Mouse (Mus musculus): ENCODE measurements at regions not wholly inside any gene's neighbourhood (a gene's known extent, or its start where the extent isn't known, plus 50 kb on each side); places are given as distances from the start of the nearest gene placed in this dataset.

GRCm38 (mm10) chr13:56362646-56363045 lies 63.7 kb upstream of the Gm3045 start:
- H3K79me2 ChIP-seq (replicated peaks; ENCODE audit: control insufficient read depth, insufficient read depth, low read length) = no peaks in the 10 kb centered on the region
- DNase-seq = no peak
- no peaks in the 10 kb centered on the region; the same call in 1 of the 2 replicates for H3K4me1 ChIP-seq (ENCODE audit: control insufficient read depth, insufficient read depth, low read length)
- 47% methylated on average over 13 of the region's 13 CpGs for WGBS
- H3K4me3 ChIP-seq = no peak overlapping the region
- no peaks in the 10 kb centered on the region for H3K36me3 ChIP-seq (ENCODE audit: control insufficient read depth, insufficient read depth, low read length)
- TF ChIP-seq POLR2A (IDR thresholded peaks at IDR 0.05; ENCODE audit: insufficient read depth, low read depth, low read length) (no peak), EP300 (IDR thresholded peaks at IDR 0.05; ENCODE audit: insufficient read depth, low read depth, low read length) (no peak), CTCF (IDR thresholded peaks at IDR 0.05) (no peak)
- no peak overlapping the region for H3K27ac ChIP-seq
- no peaks in the 10 kb centered on the region for H3K27me3 ChIP-seq (ENCODE audit: control insufficient read depth, insufficient read depth, low read length)
- intact Hi-C loops (cut with DNase I) = no loop called here
- H3K9ac ChIP-seq (ENCODE audit: low read depth, low read length) = no peak overlapping the region

GRCm38 (mm10) chr13:56369600-56369999 lies 56.8 kb upstream of the Gm3045 start:
- Histone ChIP-seq H3K36me3 (ENCODE audit: control insufficient read depth, insufficient read depth, low read length) (no peaks in the 10 kb centered on the region), H3K27ac (no peak overlapping the region), H3K9ac (ENCODE audit: low read depth, low read length) (no peak overlapping the region), H3K79me2 (replicated peaks; ENCODE audit: control insufficient read depth, insufficient read depth, low read length) (no peaks in the 10 kb centered on the region), H3K27me3 (ENCODE audit: control insufficient read depth, insufficient read depth, low read length) (no peaks in the 10 kb centered on the region), H3K4me3 (no peak overlapping the region), H3K4me1 (ENCODE audit: control insufficient read depth, insufficient read depth, low read length) (no peaks in the 10 kb centered on the region; the same call in 1 of the 2 replicates)
- WGBS = 71% methylated on average over 2 of the region's 2 CpGs
- TF ChIP-seq POLR2A (IDR thresholded peaks at IDR 0.05; ENCODE audit: insufficient read depth, low read depth, low read length) (no peak), CTCF (IDR thresholded peaks at IDR 0.05) (no peak), EP300 (IDR thresholded peaks at IDR 0.05; ENCODE audit: insufficient read depth, low read depth, low read length) (no peak)
- intact Hi-C loops (cut with DNase I) = no loop called here
- no peak for DNase-seq

- Histone ChIP-seq H3K27me3 (ENCODE audit: control insufficient read depth, insufficient read depth, low read length) (no peaks in the 10 kb centered on the region), H3K36me3 (ENCODE audit: control insufficient read depth, insufficient read depth, low read length) (no peaks in the 10 kb centered on the region), H3K79me2 (replicated peaks; ENCODE audit: control insufficient read depth, insufficient read depth, low read length) (no peaks in the 10 kb centered on the region), H3K4me1 (ENCODE audit: control insufficient read depth, insufficient read depth, low read length) (no peaks in the 10 kb centered on the region; the same call in 1 of the 2 replicates), H3K4me3 (no peak overlapping the region), H3K27ac (no peak overlapping the region), H3K9ac (ENCODE audit: low read depth, low read length) (no peak overlapping the region)
- DNase-seq = no peak
- WGBS = 46% methylated on average over 5 of the region's 5 CpGs
- TF ChIP-seq EP300 (IDR thresholded peaks at IDR 0.05; ENCODE audit: insufficient read depth, low read depth, low read length) = no peak
- intact Hi-C loops (cut with DNase I) = no loop called here
Observed at GRCm38 (mm10) chr13:56371374-56371773, 55.0 kb upstream of the Gm3045 start.

- DNase-seq = no peak
- no peaks in the 10 kb centered on the region for H3K36me3 ChIP-seq (ENCODE audit: control insufficient read depth, insufficient read depth, low read length)
- H3K4me3 ChIP-seq = no peak overlapping the region
- H3K27me3 ChIP-seq (ENCODE audit: control insufficient read depth, insufficient read depth, low read length) = no peaks in the 10 kb centered on the region
- intact Hi-C loops (cut with DNase I) = no loop called here
- no peak for TF ChIP-seq CTCF (IDR thresholded peaks at IDR 0.05)
- no peak for TF ChIP-seq POLR2A (IDR thresholded peaks at IDR 0.05; ENCODE audit: insufficient read depth, low read depth, low read length)
- H3K9ac ChIP-seq (ENCODE audit: low read depth, low read length) = no peak overlapping the region
- no peaks in the 10 kb centered on the region; the same call in 1 of the 2 replicates for H3K4me1 ChIP-seq (ENCODE audit: control insufficient read depth, insufficient read depth, low read length)
- no peaks in the 10 kb centered on the region for H3K79me2 ChIP-seq (replicated peaks; ENCODE audit: control insufficient read depth, insufficient read depth, low read length)
- WGBS = 64% methylated on average over 20 of the region's 20 CpGs
- H3K27ac ChIP-seq = no peak overlapping the region
Observed at GRCm38 (mm10) chr13:56372003-56372725, 54.2 kb upstream of the Gm3045 start.

- Histone ChIP-seq H3K79me2 (replicated peaks; ENCODE audit: control insufficient read depth, insufficient read depth, low read length) (no peaks in the 10 kb centered on the region), H3K36me3 (ENCODE audit: control insufficient read depth, insufficient read depth, low read length) (no peaks in the 10 kb centered on the region), H3K27me3 (ENCODE audit: control insufficient read depth, insufficient read depth, low read length) (no peaks in the 10 kb centered on the region), H3K9ac (ENCODE audit: low read depth, low read length) (no peak overlapping the region), H3K4me3 (no peak overlapping the region), H3K4me1 (ENCODE audit: control insufficient read depth, insufficient read depth, low read length) (no peaks in the 10 kb centered on the region), H3K27ac (no peak overlapping the region)
- intact Hi-C loops (cut with DNase I) = no loop called here
- 80% methylated on average over 6 of the region's 6 CpGs for WGBS
- DNase-seq = no peak
- no peak for TF ChIP-seq POLR2A (IDR thresholded peaks at IDR 0.05; ENCODE audit: insufficient read depth, low read depth, low read length)
- no peak for TF ChIP-seq EP300 (IDR thresholded peaks at IDR 0.05; ENCODE audit: insufficient read depth, low read depth, low read length)
- no peak for TF ChIP-seq CTCF (IDR thresholded peaks at IDR 0.05)
Observed at GRCm38 (mm10) chr13:56372727-56373126, 53.7 kb upstream of the Gm3045 start.

All from heart, adult 2 months (tissue).